Mouse (Mus musculus): ENCODE measurements around the gene Snrnp70. TPM values are rescaled to one million over a fixed set of nuclear protein-coding genes. Genes with fewer than 3 reads are reported as not detected.
A peak's percentile ranks its signal among the peaks of the same experiment; 100 is the strongest.

Gene Snrnp70
- polyA plus RNA-seq, 1 experiment from 2014 or later, result 57.2 TPM

DNA sequence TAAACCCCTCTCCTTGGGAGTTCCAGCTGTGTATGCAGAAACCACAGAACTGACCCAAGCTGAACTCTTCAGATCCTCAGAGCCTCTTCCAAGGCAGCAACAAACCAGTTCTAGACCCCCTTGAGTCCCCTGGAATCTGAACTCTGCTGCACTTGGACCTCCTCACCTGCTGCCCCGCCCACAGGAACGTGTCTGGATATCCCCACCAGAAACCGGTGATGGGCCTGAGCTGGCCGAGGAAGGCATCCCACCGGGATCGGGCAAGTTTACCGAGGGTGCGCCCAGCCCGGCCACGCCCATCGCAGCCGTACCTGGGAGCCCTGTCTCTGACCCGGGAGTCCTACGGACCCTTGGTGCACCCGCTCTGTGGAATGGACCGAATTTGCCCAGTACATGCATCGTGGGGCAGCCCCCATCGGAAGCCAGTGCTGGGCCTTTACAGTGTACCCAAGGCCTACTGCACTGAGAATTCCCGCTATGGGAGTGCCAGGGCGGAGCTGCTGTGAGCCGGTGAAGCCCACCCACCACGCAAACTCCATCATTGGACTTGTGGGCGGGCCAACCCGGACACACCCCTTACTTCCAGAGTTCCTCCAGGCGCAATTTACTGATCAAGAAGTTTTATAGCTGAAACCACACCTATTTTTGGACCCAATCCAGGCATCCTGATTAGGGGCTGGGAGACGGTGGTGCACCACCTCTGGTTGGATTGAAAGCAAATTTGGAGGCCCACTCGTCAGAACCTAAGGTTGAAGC is 24.5 kb upstream of the Snrnp70 start:
- 32% methylated on average over 27 of the region's 27 CpGs for WGBS (ENCODE audit: insufficient replicate concordance)
- ATAC-seq, result no peak

DNA sequence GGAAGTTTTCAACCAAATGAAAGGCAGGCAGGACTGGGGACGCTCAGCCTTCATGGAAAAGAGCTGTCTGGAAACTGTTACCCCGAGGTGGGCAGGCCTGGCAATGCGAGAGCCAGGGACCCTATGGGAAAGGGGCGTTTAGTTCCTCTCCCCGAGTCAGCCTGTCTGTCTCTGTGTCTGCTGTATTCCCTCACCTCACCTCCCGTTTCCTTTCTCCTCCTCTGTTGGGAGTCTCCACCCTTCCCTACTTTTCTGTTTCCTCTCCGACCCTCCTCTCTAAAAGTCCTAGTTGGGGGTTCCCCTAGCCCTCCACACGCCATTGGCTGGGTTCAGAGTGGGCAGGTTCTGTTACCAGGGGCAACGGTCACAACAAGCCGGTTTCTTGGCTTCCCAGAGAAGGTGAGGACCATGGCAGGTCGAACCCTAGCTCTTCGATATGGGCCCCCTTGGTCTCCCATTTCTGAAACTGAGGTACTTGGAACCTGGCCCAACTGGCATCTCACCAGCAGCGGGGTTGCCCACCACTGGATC is 22.5 kb upstream of the Snrnp70 start:
- Histone ChIP-seq H3K27ac (ENCODE audit: low read depth) (no peak overlapping the region), H3K27me3 (ENCODE audit: insufficient read depth, low read length) (peaks cover 69% of the 10 kb centered on the region), H3K4me1 (ENCODE audit: insufficient read depth) (peaks cover 16% of the 10 kb centered on the region), H3K9me3 (ENCODE audit: low read length) (no peaks in the 10 kb centered on the region), H3K9ac (replicated peaks) (no peak overlapping the region), H3K4me3 (ENCODE audit: low read depth, low read length) (no peak overlapping the region), H3K4me2 (ENCODE audit: low read depth, low read length) (no peak overlapping the region), H3K36me3 (replicated peaks; ENCODE audit: insufficient read depth, low read length) (peaks cover 21% of the 10 kb centered on the region)
- no peak for DNase-seq
- TF ChIP-seq CTCF (IDR thresholded peaks at IDR 0.05; ENCODE audit: low read depth) (no peak), EP300 (IDR thresholded peaks at IDR 0.05; ENCODE audit: low read depth) (no peak)
- no peak for ATAC-seq
- 12% methylated on average over 13 of the region's 13 CpGs for WGBS (ENCODE audit: insufficient replicate concordance)

More for the DNA sequence above, 24.5 kb upstream of the Snrnp70 start:
- Histone ChIP-seq H3K9me3 (ENCODE audit: low read length) (no peaks in the 10 kb centered on the region), H3K36me3 (replicated peaks; ENCODE audit: insufficient read depth, low read length) (peaks cover 39% of the 10 kb centered on the region), H3K9ac (replicated peaks) (no peak overlapping the region), H3K27me3 (ENCODE audit: insufficient read depth, low read length) (peaks cover 49% of the 10 kb centered on the region), H3K4me1 (ENCODE audit: insufficient read depth) (peaks cover 6% of the 10 kb centered on the region; the same call in 1 of the 2 replicates), H3K27ac (ENCODE audit: low read depth) (no peak overlapping the region), H3K4me2 (ENCODE audit: low read depth, low read length) (no peak overlapping the region), H3K4me3 (ENCODE audit: low read depth, low read length) (no peak overlapping the region)
- TF ChIP-seq EP300 (IDR thresholded peaks at IDR 0.05; ENCODE audit: low read depth) (no peak), CTCF (IDR thresholded peaks at IDR 0.05; ENCODE audit: low read depth) (no peak)
- no peak for DNase-seq

DNA sequence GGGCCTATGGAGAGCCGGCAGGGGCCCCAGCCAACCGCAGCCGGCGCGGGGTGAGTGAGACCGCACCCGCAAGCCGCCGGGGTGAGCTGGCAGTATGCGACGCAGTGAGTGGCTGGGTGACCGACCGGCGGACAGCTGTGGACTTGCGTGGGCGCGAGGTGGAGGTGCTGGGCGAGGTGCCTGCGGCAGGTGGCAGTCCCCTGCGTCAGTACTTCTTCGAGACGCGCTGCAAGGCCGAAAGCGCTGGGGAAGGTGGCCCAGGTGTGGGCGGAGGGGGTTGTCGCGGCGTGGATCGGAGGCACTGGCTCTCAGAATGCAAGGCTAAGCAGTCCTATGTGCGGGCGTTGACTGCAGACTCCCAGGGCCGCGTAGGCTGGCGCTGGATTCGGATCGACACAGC is 20.1 kb upstream of the Snrnp70 start:
- Histone ChIP-seq H3K4me2 (ENCODE audit: low read depth, low read length) (no peak overlapping the region), H3K4me1 (ENCODE audit: insufficient read depth) (peaks cover 16% of the 10 kb centered on the region), H3K36me3 (replicated peaks; ENCODE audit: insufficient read depth, low read length) (0 out of 2 replicates have a peak, but pooled peaks cover under 1% of the 10 kb centered on the region), H3K27ac (ENCODE audit: low read depth) (no peak overlapping the region), H3K4me3 (ENCODE audit: low read depth, low read length) (0 out of 2 replicates have a peak overlapping the region, but pooled peaks have one; percentile 6), H3K27me3 (ENCODE audit: insufficient read depth, low read length) (peaks cover 90% of the 10 kb centered on the region), H3K9me3 (ENCODE audit: low read length) (no peaks in the 10 kb centered on the region), H3K9ac (replicated peaks) (no peak overlapping the region)
- TF ChIP-seq EP300 (IDR thresholded peaks at IDR 0.05; ENCODE audit: low read depth) (no peak), CTCF (IDR thresholded peaks at IDR 0.05; ENCODE audit: low read depth) (no peak)
- 13% methylated on average over 35 of the region's 37 CpGs for whole genome bisulfite sequencing (ENCODE audit: insufficient replicate concordance)
- ATAC-seq (no peak), DNase-seq (no peak)

DNA sequence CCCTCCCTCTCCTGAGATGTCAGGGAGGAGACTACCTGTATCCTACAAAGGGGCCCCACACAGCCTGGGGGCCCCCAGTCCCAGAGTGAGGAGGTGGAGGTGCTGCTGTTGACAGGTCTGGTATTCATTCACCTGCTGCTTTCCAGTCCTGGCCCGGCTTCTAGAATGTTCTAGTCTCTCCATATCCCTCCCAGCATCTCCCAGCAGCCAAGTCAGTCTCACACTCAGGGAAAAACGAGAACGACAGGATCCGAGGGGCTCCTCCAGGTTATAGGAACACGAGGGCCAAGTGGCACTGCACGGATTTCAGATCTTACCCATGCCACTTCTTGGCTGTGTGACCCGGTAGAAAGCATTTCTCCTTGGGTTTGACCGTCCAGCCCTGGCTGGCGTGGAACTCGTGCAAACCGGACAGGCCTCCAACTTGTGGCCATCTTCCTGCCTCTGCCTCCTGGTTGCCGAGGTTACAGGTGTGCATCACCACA is 19.2 kb upstream of the Snrnp70 start:
- Histone ChIP-seq H3K9ac (replicated peaks) (no peak overlapping the region), H3K36me3 (replicated peaks; ENCODE audit: insufficient read depth, low read length) (no peaks in the 10 kb centered on the region), H3K27ac (ENCODE audit: low read depth) (no peak overlapping the region), H3K9me3 (ENCODE audit: low read length) (no peaks in the 10 kb centered on the region), H3K4me2 (ENCODE audit: low read depth, low read length) (no peak overlapping the region), H3K4me1 (ENCODE audit: insufficient read depth) (peaks cover 16% of the 10 kb centered on the region), H3K27me3 (ENCODE audit: insufficient read depth, low read length) (peaks cover 90% of the 10 kb centered on the region), H3K4me3 (ENCODE audit: low read depth, low read length) (no peak overlapping the region)
- whole genome bisulfite sequencing (ENCODE audit: insufficient replicate concordance), result 33% methylated on average over 12 of the region's 12 CpGs
- no peak for DNase-seq
- ATAC-seq, result no peak
- TF ChIP-seq EP300 (IDR thresholded peaks at IDR 0.05; ENCODE audit: low read depth) (no peak), CTCF (IDR thresholded peaks at IDR 0.05; ENCODE audit: low read depth) (no peak)

DNA sequence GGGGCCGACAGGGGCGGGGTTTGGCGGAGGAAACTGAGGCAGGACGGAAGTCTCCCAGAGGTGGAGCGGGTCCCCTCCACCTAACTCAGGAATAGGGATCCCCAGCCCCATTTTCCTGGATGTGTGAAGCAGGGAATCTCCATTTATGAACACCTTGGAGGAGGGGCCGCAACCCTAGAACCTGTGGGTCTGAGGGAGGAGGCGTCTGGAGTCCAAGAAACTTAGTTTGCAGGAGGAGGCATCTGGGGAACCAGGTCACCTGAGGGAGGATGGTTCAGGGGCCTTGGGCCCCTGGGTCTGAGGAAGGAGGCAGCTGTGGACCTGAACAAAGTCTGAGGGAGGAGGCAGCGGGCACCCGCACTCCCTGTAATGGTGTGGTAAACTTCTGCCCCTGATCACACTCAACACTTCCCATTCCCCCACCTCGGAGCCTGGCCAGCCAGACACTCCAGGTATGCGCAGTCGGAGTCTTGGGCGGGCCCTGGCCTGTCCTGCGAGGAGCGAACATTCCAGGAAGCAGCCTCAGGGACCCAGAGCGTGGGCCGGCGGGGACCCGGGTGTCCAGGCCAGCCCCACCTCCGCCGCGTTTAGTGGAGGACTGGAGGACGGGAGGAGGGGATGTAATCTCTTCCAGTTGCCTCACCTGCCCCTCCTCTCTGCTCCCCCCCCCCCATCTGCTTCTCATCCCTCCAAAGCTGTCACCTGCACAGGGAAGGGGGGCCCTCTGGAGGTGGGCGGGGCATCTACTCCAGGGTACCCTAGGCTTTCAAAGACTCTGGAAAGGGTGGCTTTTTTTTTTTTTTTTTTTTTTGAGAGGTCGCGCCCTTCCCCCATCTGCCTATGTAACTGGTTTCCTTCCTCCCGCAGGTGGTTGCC is 18.6 kb upstream of the Snrnp70 start:
- no peaks in the 10 kb centered on the region for H3K36me3 ChIP-seq (replicated peaks; ENCODE audit: insufficient read depth, low read length)
- WGBS (ENCODE audit: insufficient replicate concordance), result 2% methylated on average over 26 of the region's 27 CpGs
- no peak for TF ChIP-seq EP300 (IDR thresholded peaks at IDR 0.05; ENCODE audit: low read depth)
- TF ChIP-seq CTCF (IDR thresholded peaks at IDR 0.05; ENCODE audit: low read depth), result no peak
- no peaks in the 10 kb centered on the region for H3K9me3 ChIP-seq (ENCODE audit: low read length)
- ATAC-seq, result 0 out of 2 replicates have a peak, but pooled peaks have one; percentile 8
- peak overlapping the region; percentile 34 for H3K9ac ChIP-seq (replicated peaks)
- peaks cover 16% of the 10 kb centered on the region for H3K4me1 ChIP-seq (ENCODE audit: insufficient read depth)
- peaks cover 96% of the 10 kb centered on the region for H3K27me3 ChIP-seq (ENCODE audit: insufficient read depth, low read length)
- DNase-seq, result peak; percentile 23
- H3K27ac ChIP-seq (ENCODE audit: low read depth), result no peak overlapping the region
- H3K4me3 ChIP-seq (ENCODE audit: low read depth, low read length), result peak overlapping the region; percentile 48
- peak overlapping the region; percentile 72 for H3K4me2 ChIP-seq (ENCODE audit: low read depth, low read length)

Measured in liver, postnatal 0 days (tissue).